Mouse (Mus musculus): ENCODE results near the gene Bicra.

The Bicra gene

GRCm38 (mm10) chr7:15972247-15972646 is 75.5 kb downstream of the Bicra start:
- no peak for DNase-seq (ENCODE audit: low read depth)

GRCm38 (mm10) chr7:15969674-15970073 is 78.0 kb downstream of the Bicra start:
- DNase-seq (ENCODE audit: low read depth), result peak; percentile 53

- peak; percentile 46 for DNase-seq (ENCODE audit: low read depth)
Measured at GRCm38 (mm10) chr7:15968322-15968721, 79.4 kb downstream of the Bicra start.

GRCm38 (mm10) chr7:15967312-15967711 is 80.4 kb downstream of the Bicra start, which contains the start of gene Ehd2:
Gene Ehd2, minus strand, starts transcription at chr7:15967567.
- peak; percentile 75 for DNase-seq (ENCODE audit: low read depth)

- DNase-seq (ENCODE audit: low read depth), result no peak
Measured at GRCm38 (mm10) chr7:15966489-15966888, 81.2 kb downstream of the Bicra start.

- DNase-seq (ENCODE audit: low read depth), result no peak
Measured at GRCm38 (mm10) chr7:15963798-15964652, 83.7 kb downstream of the Bicra start.

- DNase-seq (ENCODE audit: low read depth), result no peak
Measured at GRCm38 (mm10) chr7:15962311-15963288, 85.1 kb downstream of the Bicra start.

GRCm38 (mm10) chr7:15961798-15962197 is 85.9 kb downstream of the Bicra start:
- no peak for DNase-seq (ENCODE audit: low read depth)

- DNase-seq (ENCODE audit: low read depth), result no peak
Measured at GRCm38 (mm10) chr7:15961239-15961638, 86.5 kb downstream of the Bicra start.

- no peak for DNase-seq (ENCODE audit: low read depth)
Measured at GRCm38 (mm10) chr7:15960691-15961090, 87.0 kb downstream of the Bicra start.

GRCm38 (mm10) chr7:15956143-15956542 is 91.6 kb downstream of the Bicra start:
- DNase-seq (ENCODE audit: low read depth), result no peak

GRCm38 (mm10) chr7:15955509-15955908 is 92.2 kb downstream of the Bicra start:
- peak; percentile 88 for DNase-seq (ENCODE audit: low read depth)

GRCm38 (mm10) chr7:15954978-15955443 is 92.7 kb downstream of the Bicra start:
- peak; percentile 98 for DNase-seq (ENCODE audit: low read depth)

- peak; percentile 89 for DNase-seq (ENCODE audit: low read depth)
Measured at GRCm38 (mm10) chr7:15954436-15954835, 93.3 kb downstream of the Bicra start.

GRCm38 (mm10) chr7:15953307-15954074 is 94.2 kb downstream of the Bicra start:
- DNase-seq (ENCODE audit: low read depth), result peak; percentile 93

- DNase-seq (ENCODE audit: low read depth), result no peak
Measured at GRCm38 (mm10) chr7:15952416-15952815, 95.3 kb downstream of the Bicra start.

GRCm38 (mm10) chr7:15950008-15950407 is 97.7 kb downstream of the Bicra start:
- DNase-seq (ENCODE audit: low read depth), result no peak

- peak; percentile 76 for DNase-seq (ENCODE audit: low read depth)
Measured at GRCm38 (mm10) chr7:15949216-15949790, 98.4 kb downstream of the Bicra start.

GRCm38 (mm10) chr7:15948381-15948941 is 99.3 kb downstream of the Bicra start:
- peak; percentile 88 for DNase-seq (ENCODE audit: low read depth)

GRCm38 (mm10) chr7:15947653-15948260 is 100.0 kb downstream of the Bicra start:
- DNase-seq (ENCODE audit: low read depth), result no peak

All from 416B (cell line).